Mouse (Mus musculus) heart, adult 11 months (tissue): ENCODE measurements around the gene Nr4a3.

Experiments used
- DNase-seq: peaks from one replicate; pipeline ENCODE4 v3.0.0; 2022

Nr4a3 gene

DNA sequence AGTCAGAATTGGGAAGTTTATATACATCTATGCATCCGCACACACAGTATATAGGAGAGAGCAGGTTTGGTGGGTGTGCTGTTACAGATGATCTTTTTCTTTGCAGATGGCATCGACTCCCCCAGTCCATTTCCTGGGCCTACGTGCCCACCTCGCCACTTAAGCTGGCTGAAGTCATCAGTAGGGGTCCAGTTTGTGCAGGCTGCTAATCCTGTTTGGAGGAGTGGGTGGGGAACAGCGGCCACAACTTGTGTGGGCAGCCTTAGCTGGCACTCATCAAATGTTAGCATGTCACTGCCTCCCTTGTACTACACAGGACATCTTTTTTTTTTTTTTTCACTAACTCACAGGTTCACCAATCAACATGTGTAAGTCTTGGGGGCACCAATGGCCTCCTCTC, 5.5 kb downstream of the Nr4a3 start:
- DNase-seq = peak; percentile 82

- DNase-seq = peak; percentile 85
Observed at GRCm38 (mm10) chr4:48051086-48051673, 6.2 kb downstream of the Nr4a3 start.

GRCm38 (mm10) chr4:48051674-48052121, 6.7 kb downstream of the Nr4a3 start:
- DNase-seq = peak; percentile 85

DNA sequence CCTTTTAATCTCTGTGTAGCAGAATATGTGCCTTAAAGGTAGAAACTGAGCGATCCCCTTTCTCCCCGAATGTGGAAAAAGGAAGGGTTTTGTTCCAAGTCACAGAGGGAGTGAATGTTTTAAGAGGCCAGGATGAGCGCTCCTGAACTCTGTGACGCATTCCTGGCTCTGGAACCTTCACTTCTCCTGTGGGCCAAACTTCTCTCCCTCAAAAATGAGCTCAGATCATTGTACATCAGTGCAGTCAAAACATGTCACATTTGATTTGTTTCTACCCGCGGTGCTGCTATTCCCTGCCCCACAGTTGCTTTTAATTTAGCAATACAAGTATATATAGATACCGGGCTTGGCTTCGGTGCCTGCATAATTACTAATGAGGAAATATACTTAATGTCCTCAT, 16.8 kb downstream of the Nr4a3 start:
- peak; percentile 80 for DNase-seq

GRCm38 (mm10) chr4:48064311-48064710, 19.4 kb downstream of the Nr4a3 start:
- DNase-seq = peak; percentile 53

GRCm38 (mm10) chr4:48066676-48067075, 21.7 kb downstream of the Nr4a3 start:
- DNase-seq = peak; percentile 11

- DNase-seq = peak; percentile 76
Observed at GRCm38 (mm10) chr4:48069111-48069510, 24.2 kb downstream of the Nr4a3 start.

DNA sequence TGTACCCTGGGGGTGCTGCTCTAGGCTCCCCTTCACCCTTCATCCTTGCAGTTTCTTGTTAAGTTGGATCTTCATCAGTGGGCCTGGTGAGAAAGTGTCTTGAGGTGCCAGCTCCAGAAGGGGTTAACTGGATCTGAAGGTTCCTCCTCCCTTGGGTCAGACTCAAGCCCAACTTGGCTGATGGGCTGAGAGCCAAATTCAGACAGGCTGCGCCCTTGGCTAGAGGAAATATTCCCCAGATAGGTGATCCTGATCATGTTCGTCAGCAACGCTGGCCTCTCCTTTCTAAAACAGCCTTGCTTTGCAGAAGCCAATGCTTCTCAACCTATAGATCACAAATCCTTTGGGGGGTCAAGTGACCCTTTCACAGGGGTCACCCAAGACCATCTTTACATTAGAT, 27.1 kb downstream of the Nr4a3 start:
- peak; percentile 45 for DNase-seq

DNA sequence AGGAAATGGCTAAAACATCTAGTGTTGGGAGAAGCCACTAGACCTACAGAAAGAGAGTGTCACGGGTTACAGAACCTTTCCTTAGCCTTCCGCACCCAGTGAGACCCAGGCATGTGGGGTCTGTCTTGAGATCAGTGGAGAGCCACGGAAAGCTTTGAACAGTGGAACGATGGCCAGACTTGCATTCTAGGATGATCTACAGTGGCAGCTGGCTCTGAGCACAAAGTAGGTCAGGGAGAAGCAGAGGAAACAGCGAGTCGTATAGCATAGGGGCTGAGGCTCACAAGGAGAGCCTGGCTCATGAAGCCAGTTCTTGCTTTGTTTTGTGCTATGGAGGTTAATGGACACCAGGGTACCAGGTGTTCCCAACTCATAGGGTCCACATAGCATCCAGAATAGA, 28.4 kb downstream of the Nr4a3 start:
- no peak for DNase-seq

- peak; percentile 80 for DNase-seq
Observed at GRCm38 (mm10) chr4:48074451-48075240, 29.7 kb downstream of the Nr4a3 start.

DNA sequence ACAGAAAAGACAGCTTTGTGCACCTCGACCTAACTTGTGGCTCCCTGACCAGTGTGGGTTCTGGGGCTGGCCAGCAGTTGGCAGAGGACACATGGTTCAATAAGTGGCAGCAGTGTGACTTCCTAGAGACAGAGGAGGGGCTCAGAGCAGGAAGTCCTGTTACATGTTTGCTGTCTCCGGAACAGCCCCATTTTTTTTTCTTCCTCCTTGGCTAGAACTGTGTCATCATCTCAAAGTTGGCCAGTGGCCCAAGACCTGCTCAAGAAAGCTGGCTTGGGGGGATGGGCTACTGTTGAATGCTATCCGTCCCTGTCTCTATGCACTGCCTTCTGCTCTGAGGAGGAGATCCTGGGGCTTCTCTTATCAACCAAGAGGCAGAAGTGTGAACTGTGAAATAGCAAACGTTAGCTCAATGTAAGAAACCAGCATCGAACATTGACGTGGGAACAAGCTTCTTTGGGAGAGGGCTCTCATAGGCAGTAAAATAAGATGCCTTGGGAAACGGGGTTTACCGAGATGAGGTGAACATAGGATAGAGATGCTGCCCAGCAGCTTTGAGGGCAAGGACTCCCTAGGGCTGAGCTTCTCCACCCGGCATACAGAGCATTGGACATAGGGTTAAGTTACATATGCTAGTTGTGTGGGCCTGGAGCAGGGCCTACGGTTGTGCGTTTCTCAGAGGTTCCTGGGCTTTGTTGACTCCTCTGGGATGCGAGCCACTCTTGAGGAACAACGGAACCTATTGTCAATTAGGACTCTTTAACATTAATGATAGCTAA, 31.9 kb downstream of the Nr4a3 start:
- DNase-seq = peak; percentile 95

GRCm38 (mm10) chr4:48078213-48078612, 33.3 kb downstream of the Nr4a3 start:
- DNase-seq = peak; percentile 52

DNA sequence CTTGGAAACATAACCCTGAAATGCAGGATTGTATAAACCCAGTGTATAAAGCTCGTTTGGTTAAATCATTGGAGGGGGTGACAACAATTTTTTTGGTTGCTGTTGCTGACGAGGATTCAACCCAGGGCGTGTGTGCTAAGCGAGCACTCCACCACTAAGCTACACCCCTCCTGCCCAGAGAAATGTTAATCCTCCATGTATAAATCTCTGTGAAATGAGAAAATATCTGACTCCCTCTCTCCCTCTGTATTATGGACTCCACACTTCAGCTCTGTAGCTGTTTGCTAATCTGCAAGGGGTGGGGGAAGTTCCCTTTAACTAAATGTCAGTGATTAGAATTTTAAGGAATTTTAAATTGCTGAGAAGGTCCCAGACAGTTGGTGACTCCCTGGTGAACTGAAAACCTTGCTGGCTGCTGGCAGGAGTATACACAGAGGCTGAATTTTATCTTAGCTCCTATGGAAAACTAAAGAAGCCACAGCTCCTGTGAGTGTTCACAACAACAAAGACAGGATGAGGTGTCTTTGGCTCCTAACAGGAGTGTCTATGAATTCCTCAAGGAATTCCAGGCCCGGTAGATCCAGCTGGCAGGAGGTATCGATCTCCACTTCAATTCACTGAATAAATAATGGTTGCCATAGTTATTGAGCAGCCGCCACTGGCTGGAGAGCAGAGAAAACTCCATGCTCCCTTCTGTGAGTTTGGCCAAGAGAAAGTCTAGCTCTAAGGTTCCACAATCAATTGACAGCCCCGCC, 34.5 kb downstream of the Nr4a3 start:
- peak; percentile 37 for DNase-seq

DNA sequence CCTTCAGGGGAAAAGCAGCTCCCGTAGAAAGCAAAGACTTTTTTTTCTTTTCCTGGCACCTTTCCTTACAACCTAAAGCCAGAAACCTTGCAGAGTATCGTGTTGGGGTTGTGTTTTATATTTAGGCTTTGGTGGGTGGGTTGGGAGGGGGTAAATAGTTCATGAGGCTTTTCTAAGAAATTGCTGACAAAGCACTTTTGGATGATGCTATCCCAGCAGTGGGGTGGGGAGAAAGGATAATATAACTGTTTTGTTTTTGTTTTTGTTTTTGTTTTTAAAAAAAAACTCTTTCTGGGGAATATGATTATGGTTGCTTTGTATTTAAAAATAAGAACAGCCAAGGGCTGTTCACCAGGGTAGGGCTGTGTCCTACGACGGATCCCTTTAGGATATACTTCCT, 38.5 kb downstream of the Nr4a3 start:
- no peak for DNase-seq

- peak; percentile 63 for DNase-seq
Observed at GRCm38 (mm10) chr4:48086609-48087008, 41.7 kb downstream of the Nr4a3 start.

DNA sequence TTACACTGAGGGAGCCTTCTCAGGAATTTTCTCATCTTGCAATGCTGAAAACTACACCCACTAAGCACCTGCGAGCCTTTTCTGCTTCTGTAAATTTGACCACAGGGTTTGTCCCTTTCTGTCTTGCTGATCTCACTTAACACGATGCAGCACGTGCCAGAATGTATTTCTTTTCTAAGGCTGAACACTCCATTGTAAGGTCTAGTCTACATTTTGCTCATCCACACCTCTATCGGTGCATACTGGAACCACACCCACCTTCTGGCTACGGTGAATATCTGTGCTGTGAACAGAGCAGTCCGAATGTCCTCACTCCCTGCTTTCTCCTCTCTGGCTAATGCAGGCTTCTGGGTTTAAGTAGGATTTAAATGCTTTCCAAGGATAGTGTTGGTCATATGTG, 42.5 kb downstream of the Nr4a3 start:
- peak; percentile 63 for DNase-seq

- DNase-seq = no peak
Observed at GRCm38 (mm10) chr4:48093221-48093620, 48.3 kb downstream of the Nr4a3 start.

- DNase-seq = no peak
Observed at GRCm38 (mm10) chr4:48100217-48100616, 55.3 kb downstream of the Nr4a3 start.

DNA sequence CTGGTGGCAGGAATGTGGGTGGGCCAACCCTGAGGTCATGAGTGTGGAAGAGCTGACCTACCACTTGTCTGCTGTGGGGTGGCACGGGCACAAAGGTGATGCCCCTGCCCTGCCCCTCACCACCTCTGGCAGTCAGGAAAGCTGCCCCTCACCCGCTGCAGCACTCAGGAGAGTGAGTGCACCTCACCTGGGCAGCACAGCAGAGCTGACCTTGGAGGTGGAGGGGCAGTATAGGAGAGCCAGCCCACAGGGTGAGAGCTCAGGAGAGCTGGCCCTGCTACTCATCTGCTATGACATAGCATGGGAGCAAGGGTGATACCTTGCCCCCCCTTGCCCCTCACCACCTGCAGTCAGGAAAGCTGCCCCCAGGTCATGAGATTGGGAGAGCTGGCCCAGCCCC, 57.0 kb downstream of the Nr4a3 start:
- DNase-seq = peak; percentile 68

- DNase-seq = no peak
Observed at GRCm38 (mm10) chr4:48105387-48105786, 60.4 kb downstream of the Nr4a3 start.

DNA sequence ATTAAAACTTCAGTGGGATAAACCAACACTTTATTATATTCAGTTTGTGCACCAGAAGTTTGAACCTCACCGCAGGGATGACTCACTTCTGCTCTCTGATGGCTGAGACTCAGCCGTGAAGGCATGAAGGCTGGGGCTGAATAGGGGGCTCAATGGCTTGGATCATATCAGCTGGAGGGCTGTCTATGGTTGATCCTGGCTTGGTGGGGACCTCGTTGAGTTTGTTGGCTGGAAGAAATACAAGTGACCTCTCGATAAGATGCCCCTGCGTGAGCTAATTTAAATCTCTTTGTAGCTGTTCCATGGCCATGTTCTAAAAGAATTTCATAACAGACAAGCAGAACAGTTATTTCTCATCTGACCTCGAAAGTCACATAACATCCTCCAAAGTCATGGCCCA, 62.1 kb downstream of the Nr4a3 start:
- DNase-seq = no peak

DNA sequence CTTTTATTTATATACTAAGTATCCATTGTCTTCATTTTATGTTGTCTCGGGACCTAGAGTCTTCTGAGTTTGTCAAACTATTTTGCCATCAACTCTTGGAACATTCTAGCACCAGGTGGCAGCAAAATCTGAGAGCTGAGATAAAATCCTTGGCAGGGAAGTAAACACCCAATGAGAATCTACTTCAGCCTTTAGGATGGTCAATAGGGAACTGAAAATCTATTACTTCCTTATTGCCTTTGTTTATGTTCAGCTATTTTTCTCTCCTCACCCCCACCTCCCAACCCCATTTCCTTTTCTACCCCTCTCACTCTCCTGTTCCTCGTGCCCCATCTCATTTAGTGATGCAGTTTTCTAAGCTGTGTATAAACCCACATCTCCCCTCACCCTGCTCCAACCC, 63.6 kb downstream of the Nr4a3 start:
- DNase-seq = no peak

DNA sequence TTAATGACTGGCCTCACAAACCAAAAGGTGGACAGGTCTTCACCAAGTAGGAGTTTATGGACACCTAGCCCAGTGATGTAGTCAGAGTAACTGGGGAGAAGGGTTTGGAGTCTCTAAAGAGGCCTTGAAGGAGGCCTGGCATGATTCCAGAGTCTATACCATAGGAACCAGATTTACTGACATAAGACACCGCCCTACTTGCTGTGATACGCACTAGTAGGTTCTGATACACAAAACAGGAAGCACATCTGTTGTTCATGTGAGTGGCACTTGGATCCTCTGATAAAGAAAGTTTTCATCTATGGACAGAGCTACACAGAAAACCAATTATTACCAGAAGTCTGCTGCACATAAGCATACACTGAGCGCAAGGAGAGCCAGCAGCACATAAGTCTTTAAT, 65.4 kb downstream of the Nr4a3 start:
- DNase-seq = no peak
